Mouse (Mus musculus): Measurements from ENCODE around the gene Mras. TPM values are rescaled to one million over a fixed set of nuclear protein-coding genes. Genes with fewer than 3 reads are reported as not detected.

Gene Mras
- total and polyA plus RNA-seq, 2 experiments from 2014 or later = 74.0 to 75.5 TPM

- peak overlapping the region; percentile 89 for H3K4me3 ChIP-seq (ENCODE audit: low read length)
- peak overlapping the region; percentile 94 for H3K27ac ChIP-seq
- no peaks in the 10 kb centered on the region for H3K9me3 ChIP-seq (ENCODE audit: low read length)
- TF ChIP-seq CTCF (IDR thresholded peaks at IDR 0.05; ENCODE audit: low read depth) = no peak
- H3K9ac ChIP-seq (replicated peaks; ENCODE audit: low read length) = peak overlapping the region; percentile 91
- peak; percentile 15; the same call in 1 of the 2 replicates for ATAC-seq
- peaks cover 28% of the 10 kb centered on the region for H3K4me1 ChIP-seq (ENCODE audit: insufficient read depth, low read length)
- peak; percentile 49 for DNase-seq (ENCODE audit: low spot score)
- H3K4me2 ChIP-seq (ENCODE audit: low read depth, low read length) = peak overlapping the region; percentile 90
- no peaks in the 10 kb centered on the region for H3K36me3 ChIP-seq (ENCODE audit: insufficient read depth, low read length)
- H3K27me3 ChIP-seq (ENCODE audit: insufficient read depth, low read length) = no peaks in the 10 kb centered on the region
- 10% methylated on average over 14 of the region's 14 CpGs for WGBS
These were observed 2.1 kb downstream of the Mras start for GRCm38 (mm10) chr9:99434892-99435618.

- Histone ChIP-seq H3K27me3 (ENCODE audit: insufficient read depth, low read length) (no peaks in the 10 kb centered on the region), H3K9me3 (ENCODE audit: low read length) (no peaks in the 10 kb centered on the region), H3K36me3 (ENCODE audit: insufficient read depth, low read length) (no peaks in the 10 kb centered on the region), H3K4me3 (ENCODE audit: low read length) (no peak overlapping the region), H3K9ac (replicated peaks; ENCODE audit: low read length) (no peak overlapping the region), H3K4me2 (ENCODE audit: low read depth, low read length) (no peak overlapping the region), H3K27ac (peak overlapping the region; percentile 51; the same call in 1 of the 2 replicates), H3K4me1 (ENCODE audit: insufficient read depth, low read length) (peaks cover 32% of the 10 kb centered on the region)
- TF ChIP-seq CTCF (IDR thresholded peaks at IDR 0.05; ENCODE audit: low read depth) = no peak
- 73% methylated on average over 4 of the region's 4 CpGs for WGBS
- DNase-seq (ENCODE audit: low spot score) = no peak
- ATAC-seq = no peak
These were observed 4.7 kb downstream of the Mras start for GRCm38 (mm10) chr9:99432478-99432877.

- H3K27ac ChIP-seq = no peak overlapping the region
- DNase-seq (ENCODE audit: low spot score) (no peak), ATAC-seq (no peak)
- WGBS = 62% methylated on average over 6 of the region's 6 CpGs
- H3K36me3 ChIP-seq (ENCODE audit: insufficient read depth, low read length) = no peaks in the 10 kb centered on the region
- no peak overlapping the region for H3K4me3 ChIP-seq (ENCODE audit: low read length)
- no peak overlapping the region for H3K9ac ChIP-seq (replicated peaks; ENCODE audit: low read length)
- H3K27me3 ChIP-seq (ENCODE audit: insufficient read depth, low read length) = no peaks in the 10 kb centered on the region
- TF ChIP-seq CTCF (IDR thresholded peaks at IDR 0.05; ENCODE audit: low read depth) = no peak
- H3K4me1 ChIP-seq (ENCODE audit: insufficient read depth, low read length) = peaks cover 26% of the 10 kb centered on the region
- H3K9me3 ChIP-seq (ENCODE audit: low read length) = no peaks in the 10 kb centered on the region
- H3K4me2 ChIP-seq (ENCODE audit: low read depth, low read length) = no peak overlapping the region
These were observed 5.2 kb downstream of the Mras start for GRCm38 (mm10) chr9:99431963-99432362.

DNA sequence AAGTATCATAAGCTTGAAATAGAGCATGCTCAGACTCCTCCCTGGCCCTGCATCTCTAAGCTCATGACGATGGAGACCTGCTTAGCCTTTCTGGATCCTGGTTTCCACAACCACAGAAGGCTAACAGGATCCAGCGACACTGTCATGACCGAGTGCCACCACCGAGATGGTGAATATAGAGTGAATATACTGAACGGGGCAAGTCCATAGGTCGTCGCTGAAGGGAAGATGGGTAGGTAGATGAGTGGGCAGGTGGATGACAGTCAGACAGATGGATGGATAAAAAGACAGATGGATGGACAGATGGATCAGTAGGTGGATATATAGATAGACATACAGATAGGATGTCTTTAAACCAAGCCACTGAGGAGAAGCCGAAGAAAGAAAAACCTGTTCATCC, 5.8 kb downstream of the Mras start:
- TF ChIP-seq CTCF (IDR thresholded peaks at IDR 0.05; ENCODE audit: low read depth) = no peak
- no peak overlapping the region for H3K4me3 ChIP-seq (ENCODE audit: low read length)
- no peak for DNase-seq (ENCODE audit: low spot score)
- no peak overlapping the region for H3K9ac ChIP-seq (replicated peaks; ENCODE audit: low read length)
- H3K4me2 ChIP-seq (ENCODE audit: low read depth, low read length) = no peak overlapping the region
- H3K9me3 ChIP-seq (ENCODE audit: low read length) = no peaks in the 10 kb centered on the region
- no peaks in the 10 kb centered on the region for H3K36me3 ChIP-seq (ENCODE audit: insufficient read depth, low read length)
- WGBS = 89% methylated on average over 8 of the region's 8 CpGs
- ATAC-seq = no peak
- no peak overlapping the region for H3K27ac ChIP-seq
- H3K27me3 ChIP-seq (ENCODE audit: insufficient read depth, low read length) = no peaks in the 10 kb centered on the region
- peaks cover 25% of the 10 kb centered on the region for H3K4me1 ChIP-seq (ENCODE audit: insufficient read depth, low read length)

- no peak for ATAC-seq
These were observed 6.4 kb downstream of the Mras start for GRCm38 (mm10) chr9:99430806-99431205.

GRCm38 (mm10) chr9:99429845-99430244, 7.3 kb downstream of the Mras start:
- WGBS = 74% methylated on average over 3 of the region's 3 CpGs
- Histone ChIP-seq H3K4me2 (ENCODE audit: low read depth, low read length) (no peak overlapping the region), H3K4me3 (ENCODE audit: low read length) (no peak overlapping the region), H3K27me3 (ENCODE audit: insufficient read depth, low read length) (no peaks in the 10 kb centered on the region), H3K9ac (replicated peaks; ENCODE audit: low read length) (no peak overlapping the region), H3K9me3 (ENCODE audit: low read length) (no peaks in the 10 kb centered on the region), H3K4me1 (ENCODE audit: insufficient read depth, low read length) (peaks cover 29% of the 10 kb centered on the region), H3K27ac (no peak overlapping the region), H3K36me3 (ENCODE audit: insufficient read depth, low read length) (no peaks in the 10 kb centered on the region)
- no peak for ATAC-seq
- TF ChIP-seq CTCF (IDR thresholded peaks at IDR 0.05; ENCODE audit: low read depth) = no peak
- no peak for DNase-seq (ENCODE audit: low spot score)

More at GRCm38 (mm10) chr9:99430806-99431205, 6.4 kb downstream of the Mras start:
- no peak for TF ChIP-seq CTCF (IDR thresholded peaks at IDR 0.05; ENCODE audit: low read depth)
- Histone ChIP-seq H3K36me3 (ENCODE audit: insufficient read depth, low read length) (no peaks in the 10 kb centered on the region), H3K27me3 (ENCODE audit: insufficient read depth, low read length) (no peaks in the 10 kb centered on the region), H3K4me2 (ENCODE audit: low read depth, low read length) (no peak overlapping the region), H3K4me3 (ENCODE audit: low read length) (no peak overlapping the region), H3K9me3 (ENCODE audit: low read length) (no peaks in the 10 kb centered on the region), H3K27ac (no peak overlapping the region), H3K9ac (replicated peaks; ENCODE audit: low read length) (no peak overlapping the region), H3K4me1 (ENCODE audit: insufficient read depth, low read length) (peaks cover 25% of the 10 kb centered on the region)
- no peak for DNase-seq (ENCODE audit: low spot score)
- WGBS = 80% methylated on average over 6 of the region's 6 CpGs
